Mouse (Mus musculus) intestine, embryonic 16.5 days (tissue): Measurements from ENCODE around the gene Usp17le. TPM values are rescaled to one million over a fixed set of nuclear protein-coding genes. Genes with fewer than 3 reads are reported as not detected.
"Not testable (repeated sequence)": the region's sequence is repeated elsewhere in the genome, so short reads cannot be mapped to it uniquely, and the experiment has no call there.

ENCODE experiments used
- ATAC-seq: fragments of 200-750 bp; cut with Nextera tagmentation; 2 replicates; pipeline ENCODE4 v1.8.0; 2017; ENCODE audit warnings: moderate TSS enrichment, moderate library complexity
- H3K27ac ChIP-seq: fragments of 300-500 bp; sonication (generic); 2 replicates; pipeline ENCODE4 v1.5.1; 2014; ENCODE audit warnings: mild to moderate bottlenecking, low read length
- H3K27me3 ChIP-seq: fragments of 300-500 bp; sonication (generic); replicated peaks from 2 replicates; pipeline ENCODE4 v1.6.1; 2014; ENCODE audit warnings: low read length, control low read depth, mixed read lengths; ENCODE audit not compliant: control insufficient read depth, insufficient read depth
- H3K36me3 ChIP-seq: fragments of 300-500 bp; sonication (generic); 2 replicates; pipeline ENCODE4 v1.6.1; 2014; ENCODE audit warnings: low read length, control low read depth; ENCODE audit not compliant: control insufficient read depth, insufficient read depth
- H3K4me1 ChIP-seq: fragments of 300-500 bp; sonication (generic); 2 replicates; pipeline ENCODE4 v1.6.1; 2014; ENCODE audit warnings: low read length, control low read depth, mixed read lengths; ENCODE audit not compliant: control insufficient read depth, insufficient read depth
- H3K4me2 ChIP-seq: fragments of 300-500 bp; sonication (generic); 2 replicates; pipeline ENCODE4 v1.6.1; 2014; ENCODE audit warnings: low read depth, low read length, control low read depth
- H3K4me3 ChIP-seq: fragments of 300-500 bp; sonication (generic); 2 replicates; pipeline ENCODE4 v1.5.1; 2014; ENCODE audit warnings: mild to moderate bottlenecking, low read length
- H3K9ac ChIP-seq: fragments of 300-500 bp; sonication (generic); 2 replicates; pipeline ENCODE4 v1.6.1; 2014; ENCODE audit warnings: low read depth, low read length
- H3K9me3 ChIP-seq: fragments of 300-500 bp; sonication (generic); 2 replicates; pipeline ENCODE4 v1.6.1; 2016; ENCODE audit warnings: low read length, control low read depth; ENCODE audit not compliant: control insufficient read depth
- WGBS: fragments of 180-500 bp; shearing (Covaris S2); extraction: QIAGEN DNeasy Blood & Tissue Kit; methylation state at CpG from one replicate; pipeline ENCODE4 v1.1.7; 2014; 5-methylcytosine and 5-hydroxymethylcytosine counted together
- polyA plus RNA-seq: library from polyadenylated mRNA; unstranded; fragments of >200 nt; fragmentation: Nextera tagmentation; extraction: Ambion mirVana; gene quantifications from 2 replicates; pipeline ENCODE4 v1.2.1, GENCODE M21; 2015

Gene Usp17le
- not detected in 2 replicates for polyA plus RNA-seq

- not testable (repeated sequence) for H3K4me3 ChIP-seq, H3K9me3 ChIP-seq, H3K4me2 ChIP-seq, H3K4me1 ChIP-seq, H3K9ac ChIP-seq, H3K27ac ChIP-seq, H3K27me3 ChIP-seq, ATAC-seq, H3K36me3 ChIP-seq
- 65% methylated on average over 2 of the region's 2 CpGs for WGBS
Measured at GRCm38 (mm10) chr7:104777370-104777769, at the start of gene Usp17le. TSS of gene Usp17le (minus strand) at chr7:104777470.

GRCm38 (mm10) chr7:104810335-104810734 lies 33.1 kb upstream of the Usp17le start:
- H3K9me3 ChIP-seq, H3K27me3 ChIP-seq, H3K9ac ChIP-seq, H3K36me3 ChIP-seq, H3K4me2 ChIP-seq, H3K4me3 ChIP-seq, H3K4me1 ChIP-seq, ATAC-seq, H3K27ac ChIP-seq: not testable (repeated sequence)
- WGBS: 86% methylated on average over 8 of the region's 8 CpGs

GRCm38 (mm10) chr7:104790796-104791195 lies 13.5 kb upstream of the Usp17le start:
- no peak overlapping the region for H3K4me3 ChIP-seq
- no peak overlapping the region for H3K27ac ChIP-seq
- no peak overlapping the region for H3K9ac ChIP-seq
- no peak for ATAC-seq
- no peaks in the 10 kb centered on the region for H3K27me3 ChIP-seq
- no peaks in the 10 kb centered on the region for H3K9me3 ChIP-seq
- H3K4me1 ChIP-seq: no peaks in the 10 kb centered on the region
- no peaks in the 10 kb centered on the region for H3K36me3 ChIP-seq
- WGBS: 63% methylated on average over 1 of the region's 1 CpGs
- no peak overlapping the region for H3K4me2 ChIP-seq

Other genes with a start within 250 kb of the Usp17le start
- not detected in 2 replicates for gene Olfr651, start 227.3 kb downstream of the Usp17le start, polyA plus RNA-seq
- gene Olfr652, start 216.6 kb downstream of the Usp17le start, polyA plus RNA-seq: not detected in 2 replicates
- not detected in 2 replicates for gene Olfr653, start 200.2 kb downstream of the Usp17le start, polyA plus RNA-seq
- gene Olfr654, start 190.4 kb downstream of the Usp17le start, polyA plus RNA-seq: not detected in 2 replicates
- gene Olfr655, start 175.7 kb downstream of the Usp17le start, polyA plus RNA-seq: not detected in 2 replicates
- gene Olfr656, start 163.5 kb downstream of the Usp17le start, polyA plus RNA-seq: not detected in 2 replicates
- gene Olfr657, start 152.7 kb downstream of the Usp17le start, polyA plus RNA-seq: not detected in 2 replicates
- not detected in 2 replicates for gene Olfr658, start 130.2 kb downstream of the Usp17le start, polyA plus RNA-seq
- gene Olfr659, start 110.7 kb downstream of the Usp17le start, polyA plus RNA-seq: not detected in 2 replicates
- not detected in 2 replicates for gene Olfr661, start 91.0 kb downstream of the Usp17le start, polyA plus RNA-seq
- gene Usp17lb, start 65.1 kb upstream of the Usp17le start, polyA plus RNA-seq: not detected in 2 replicates
- gene Usp17la, start 79.5 kb upstream of the Usp17le start, polyA plus RNA-seq: not detected in 2 replicates
- not detected in 2 replicates for gene Olfr665, start 100.6 kb upstream of the Usp17le start, polyA plus RNA-seq
- gene Olfr666, start 118.5 kb upstream of the Usp17le start, polyA plus RNA-seq: not detected in 2 replicates
- not detected in 2 replicates for gene Olfr667, start 144.0 kb upstream of the Usp17le start, polyA plus RNA-seq
- not detected in 2 replicates for gene Olfr668, start 150.6 kb upstream of the Usp17le start, polyA plus RNA-seq
- not detected in 2 replicates for gene Olfr669, start 156.8 kb upstream of the Usp17le start, polyA plus RNA-seq
- gene Olfr670, start 185.2 kb upstream of the Usp17le start, polyA plus RNA-seq: not detected in 2 replicates
- not detected in 2 replicates for gene Olfr671, start 201.7 kb upstream of the Usp17le start, polyA plus RNA-seq
- gene Olfr672, start 224.6 kb upstream of the Usp17le start, polyA plus RNA-seq: not detected in 2 replicates